Mouse (Mus musculus): ENCODE measurements around the gene Sbk2. TPM values are rescaled to one million over a fixed set of nuclear protein-coding genes. Genes with fewer than 3 reads are reported as not detected.

Gene Sbk2
- polyA plus RNA-seq, 1 experiment from 2014 or later: 0.26 TPM

DNA sequence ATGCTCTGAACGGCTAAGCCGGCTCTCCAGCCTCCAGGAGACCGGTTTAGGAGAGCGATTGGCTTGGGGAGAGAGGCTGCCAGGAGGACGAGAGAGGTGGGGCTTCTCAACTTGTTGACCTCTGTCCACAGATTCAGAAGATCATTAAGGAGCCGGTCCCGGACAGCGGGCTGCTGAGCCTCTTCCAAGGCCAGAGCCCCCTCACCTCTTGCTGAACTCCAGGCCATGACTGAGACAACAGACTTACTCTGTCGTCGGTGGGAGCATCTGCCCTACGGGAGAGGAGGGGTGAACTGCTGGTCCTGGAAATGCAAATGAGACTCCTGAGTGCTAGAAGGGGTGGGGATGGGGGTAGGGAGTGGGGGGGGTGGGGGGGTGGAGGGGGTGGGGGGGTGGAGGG, 69.0 kb downstream of the Sbk2 start:
- Histone ChIP-seq H3K4me1 (ENCODE audit: control insufficient read depth, insufficient read depth, low read length) (peaks cover 9% of the 10 kb centered on the region; the same call in 1 of the 2 replicates), H3K36me3 (ENCODE audit: control insufficient read depth, insufficient read depth, low read length) (no peaks in the 10 kb centered on the region), H3K27ac (ENCODE audit: low read length) (no peak overlapping the region), H3K9ac (ENCODE audit: low read length) (no peak overlapping the region), H3K4me3 (replicated peaks; ENCODE audit: low read length) (no peak overlapping the region), H3K9me3 (replicated peaks; ENCODE audit: control insufficient read depth, low read length) (no peaks in the 10 kb centered on the region), H3K4me2 (ENCODE audit: low read depth, low read length) (no peak overlapping the region), H3K27me3 (ENCODE audit: control insufficient read depth, insufficient read depth, low read length) (no peaks in the 10 kb centered on the region)
- no peak for ATAC-seq (ENCODE audit: insufficient read depth, low FRiP score)
- 53% methylated on average over 11 of the region's 11 CpGs for WGBS

Other genes starting within 250 kb of the Sbk2 start
- 0.76 and 0.90 TPM in 2 replicates for gene Tmem150b, start 239.2 kb downstream of the Sbk2 start, polyA plus RNA-seq (2015; fragmentation: Nextera tagmentation; extraction: Ambion mirVana)
- gene Kmt5c, start 224.3 kb downstream of the Sbk2 start, polyA plus RNA-seq (2015; fragmentation: Nextera tagmentation; extraction: Ambion mirVana): 59.6 and 64.3 TPM in 2 replicates
- gene Cox6b2, start 211.3 kb downstream of the Sbk2 start, polyA plus RNA-seq (2015; fragmentation: Nextera tagmentation; extraction: Ambion mirVana): 61.4 and 70.0 TPM in 2 replicates
- gene Fam71e2, start 193.1 kb downstream of the Sbk2 start, polyA plus RNA-seq (2015; fragmentation: Nextera tagmentation; extraction: Ambion mirVana): not detected in 2 replicates
- gene Il11, start 181.5 kb downstream of the Sbk2 start, polyA plus RNA-seq (2015; fragmentation: Nextera tagmentation; extraction: Ambion mirVana): 0.22 and 0.26 TPM in 2 replicates
- 0.72 and 0.79 TPM in 2 replicates for gene Tmem190, start 181.5 kb downstream of the Sbk2 start, polyA plus RNA-seq (2015; fragmentation: Nextera tagmentation; extraction: Ambion mirVana)
- 21.2 and 21.7 TPM in 2 replicates for gene Tmem238, start 174.8 kb downstream of the Sbk2 start, polyA plus RNA-seq (2015; fragmentation: Nextera tagmentation; extraction: Ambion mirVana)
- gene Rpl28, start 171.5 kb downstream of the Sbk2 start, polyA plus RNA-seq (2015; fragmentation: Nextera tagmentation; extraction: Ambion mirVana): 255 and 322 TPM in 2 replicates
- gene Ube2s, start 151.8 kb downstream of the Sbk2 start, polyA plus RNA-seq (2015; fragmentation: Nextera tagmentation; extraction: Ambion mirVana): 204 and 212 TPM in 2 replicates
- gene Shisa7, start 119.7 kb downstream of the Sbk2 start, polyA plus RNA-seq (2015; fragmentation: Nextera tagmentation; extraction: Ambion mirVana): 0.26 and 0.49 TPM in 2 replicates
- gene Isoc2b, start 94.1 kb downstream of the Sbk2 start, polyA plus RNA-seq (2015; fragmentation: Nextera tagmentation; extraction: Ambion mirVana): 16.7 and 17.6 TPM in 2 replicates
- 1.1 and 1.5 TPM in 2 replicates for gene Isoc2a, start 87.3 kb downstream of the Sbk2 start, polyA plus RNA-seq (2015; fragmentation: Nextera tagmentation; extraction: Ambion mirVana)
- 0.10 TPM in 1 of 2 replicates, not detected in the other for gene Gm36210, start 57.9 kb downstream of the Sbk2 start, polyA plus RNA-seq (2015; fragmentation: Nextera tagmentation; extraction: Ambion mirVana)
- gene Zfp628, start 49.2 kb downstream of the Sbk2 start, polyA plus RNA-seq (2015; fragmentation: Nextera tagmentation; extraction: Ambion mirVana): 2.1 and 2.3 TPM in 2 replicates
- gene Nat14, start 42.4 kb downstream of the Sbk2 start, polyA plus RNA-seq (2015; fragmentation: Nextera tagmentation; extraction: Ambion mirVana): 3.0 and 4.0 TPM in 2 replicates
- 3.4 and 3.5 TPM in 2 replicates for gene Ssc5d, start 38.6 kb downstream of the Sbk2 start, polyA plus RNA-seq (2015; fragmentation: Nextera tagmentation; extraction: Ambion mirVana)
- gene Sbk3, start 6.8 kb upstream of the Sbk2 start, polyA plus RNA-seq (2015; fragmentation: Nextera tagmentation; extraction: Ambion mirVana): 0.11 TPM in 1 of 2 replicates, not detected in the other
- gene Zfp579, start 31.8 kb upstream of the Sbk2 start, polyA plus RNA-seq (2015; fragmentation: Nextera tagmentation; extraction: Ambion mirVana): 23.0 and 26.5 TPM in 2 replicates
- gene Zfp524, start 50.0 kb upstream of the Sbk2 start, polyA plus RNA-seq (2015; fragmentation: Nextera tagmentation; extraction: Ambion mirVana): 17.2 and 17.5 TPM in 2 replicates
- gene Fiz1, start 50.3 kb upstream of the Sbk2 start, polyA plus RNA-seq (2015; fragmentation: Nextera tagmentation; extraction: Ambion mirVana): 18.9 and 22.6 TPM in 2 replicates
- gene Gm44973, start 51.1 kb upstream of the Sbk2 start, polyA plus RNA-seq (2015; fragmentation: Nextera tagmentation; extraction: Ambion mirVana): 0.99 and 1.3 TPM in 2 replicates
- 3.7 and 4.1 TPM in 2 replicates for gene Zfp865, start 56.0 kb upstream of the Sbk2 start, polyA plus RNA-seq (2015; fragmentation: Nextera tagmentation; extraction: Ambion mirVana)
- 20.6 and 21.9 TPM in 2 replicates for gene Ccdc106, start 56.1 kb upstream of the Sbk2 start, polyA plus RNA-seq (2015; fragmentation: Nextera tagmentation; extraction: Ambion mirVana)
- gene 4632433K11Rik, start 69.7 kb upstream of the Sbk2 start, polyA plus RNA-seq (2015; fragmentation: Nextera tagmentation; extraction: Ambion mirVana): not detected in 2 replicates
- 5.9 and 6.1 TPM in 2 replicates for gene Zfp784, start 74.0 kb upstream of the Sbk2 start, polyA plus RNA-seq (2015; fragmentation: Nextera tagmentation; extraction: Ambion mirVana)
- 19.2 and 20.2 TPM in 2 replicates for gene Zfp580, start 87.1 kb upstream of the Sbk2 start, polyA plus RNA-seq (2015; fragmentation: Nextera tagmentation; extraction: Ambion mirVana)
- gene U2af2, start 97.7 kb upstream of the Sbk2 start, polyA plus RNA-seq (2015; fragmentation: Nextera tagmentation; extraction: Ambion mirVana): 76.3 and 81.1 TPM in 2 replicates
- gene Epn1, start 115.8 kb upstream of the Sbk2 start, polyA plus RNA-seq (2015; fragmentation: Nextera tagmentation; extraction: Ambion mirVana): 50.2 and 50.4 TPM in 2 replicates
- gene Rfpl4, start 152.5 kb upstream of the Sbk2 start, polyA plus RNA-seq (2015; fragmentation: Nextera tagmentation; extraction: Ambion mirVana): not detected in 2 replicates
- 0.40 and 0.54 TPM in 2 replicates for gene Rasl2-9, start 161.5 kb upstream of the Sbk2 start, polyA plus RNA-seq (2015; fragmentation: Nextera tagmentation; extraction: Ambion mirVana)
- gene Vmn1r55, start 185.3 kb upstream of the Sbk2 start, polyA plus RNA-seq (2015; fragmentation: Nextera tagmentation; extraction: Ambion mirVana): not detected in 2 replicates
- not detected in 2 replicates for gene Vmn1r56, start 232.3 kb upstream of the Sbk2 start, polyA plus RNA-seq (2015; fragmentation: Nextera tagmentation; extraction: Ambion mirVana)

Measured in stomach, embryonic 16.5 days (tissue).